Mouse (Mus musculus) heart, adult 2 months (tissue): ENCODE data around the gene Gm17364. TPM values are rescaled to one million over a fixed set of nuclear protein-coding genes. Genes with fewer than 3 reads are reported as not detected.
A peak's percentile ranks its signal among the peaks of the same experiment; 100 is the strongest.

Experiments used
- DNase-seq, 2 experiments: peaks; one replicate each; pipeline ENCODE4 v3.0.0; 2021
- H3K27ac ChIP-seq: fragments of 200-600 bp; 2 replicates; pipeline ENCODE4 v1.8.1; 2022
- H3K27me3 ChIP-seq: fragments of 200-500 bp; 2 replicates; pipeline ENCODE4 v1.6.1; 2012; ENCODE audit warnings: mild to moderate bottlenecking, low read length, inconsistent platforms, mixed read lengths; ENCODE audit not compliant: control insufficient read depth, insufficient read depth
- H3K36me3 ChIP-seq: fragments of 200-500 bp; 2 replicates; pipeline ENCODE4 v1.6.1; 2012; ENCODE audit warnings: low read length, inconsistent platforms; ENCODE audit not compliant: control insufficient read depth, insufficient read depth
- H3K4me1 ChIP-seq: fragments of 200-500 bp; 2 replicates; pipeline ENCODE4 v1.6.1; 2011; ENCODE audit warnings: low read length; ENCODE audit not compliant: control insufficient read depth, insufficient read depth
- H3K4me3 ChIP-seq: fragments of 200-600 bp; 2 replicates; pipeline ENCODE4 v1.8.1; 2022
- H3K79me2 ChIP-seq: fragments of 200-500 bp; replicated peaks from 2 replicates; pipeline ENCODE4 v1.6.1; 2012; ENCODE audit warnings: mild to moderate bottlenecking, inconsistent platforms, low read length, moderate library complexity, mixed read lengths; ENCODE audit not compliant: control insufficient read depth, insufficient read depth
- H3K9ac ChIP-seq: fragments of 200-500 bp; 2 replicates; pipeline ENCODE4 v1.6.1; 2012; ENCODE audit warnings: low read depth, mild to moderate bottlenecking, control low read depth, inconsistent platforms, low read length, mixed read lengths
- CTCF ChIP-seq: fragments of 200-600 bp; IDR thresholded peaks from 2 replicates; pipeline ENCODE4 v1.8.1; 2022; ENCODE audit warnings: antibody characterized with exemption, mild to moderate bottlenecking, moderate library complexity
- EP300 ChIP-seq: fragments of 200-500 bp; IDR thresholded peaks from 2 replicates; pipeline ENCODE4 v1.6.1; 2011; ENCODE audit warnings: low read depth, low read length, control low read depth; ENCODE audit not compliant: insufficient read depth
- POLR2A ChIP-seq: fragments of 200-500 bp; IDR thresholded peaks from 2 replicates; pipeline ENCODE4 v1.6.1; 2011; ENCODE audit warnings: mild to moderate bottlenecking, low read depth, low read length, control low read depth; ENCODE audit not compliant: insufficient read depth
- WGBS: fragments of 180-500 bp; shearing (Covaris S2); methylation state at CpG from one replicate; pipeline ENCODE4 v1.1.7; 2018; 5-methylcytosine and 5-hydroxymethylcytosine counted together
- intact Hi-C: fragments of 180-260 bp; cut with DNase I; formaldehyde crosslinking; loops from one replicate; pipeline ENCODE4 v1.15.1; 2025
- polyA plus RNA-seq: library from polyadenylated mRNA; depleted of rRNA; stranded (reverse); fragments of >200 nt; gene quantifications from 2 replicates; pipeline ENCODE4 v1.2.3, GENCODE M21; 2012
- total RNA-seq, 2 experiments: library from RNA; stranded (reverse); gene quantifications; 2 replicates each; pipeline ENCODE4 v1.2.3; 2021

Gene Gm17364
- total and polyA plus RNA-seq, 3 experiments = not detected

GRCm38 (mm10) chr13:41238805-41239130 is 35.0 kb downstream of the Gm17364 start:
- no peaks in the 10 kb centered on the region for H3K79me2 ChIP-seq
- no peaks in the 10 kb centered on the region for H3K27me3 ChIP-seq
- no peak overlapping the region for H3K9ac ChIP-seq
- H3K4me3 ChIP-seq = no peak overlapping the region
- H3K4me1 ChIP-seq = no peaks in the 10 kb centered on the region
- WGBS = 3% methylated on average over 5 of the region's 5 CpGs
- no peak for TF ChIP-seq POLR2A
- TF ChIP-seq EP300 = no peak
- TF ChIP-seq CTCF = peak; percentile 85
- H3K36me3 ChIP-seq = no peaks in the 10 kb centered on the region
- DNase-seq = no peak
- intact Hi-C loops = loop anchor here (1.0 to 5.0 kb wide), 5 partner anchors 92 to 454 kb away; no protein-coding TSS in a partner anchor
- H3K27ac ChIP-seq = no peak overlapping the region

DNA sequence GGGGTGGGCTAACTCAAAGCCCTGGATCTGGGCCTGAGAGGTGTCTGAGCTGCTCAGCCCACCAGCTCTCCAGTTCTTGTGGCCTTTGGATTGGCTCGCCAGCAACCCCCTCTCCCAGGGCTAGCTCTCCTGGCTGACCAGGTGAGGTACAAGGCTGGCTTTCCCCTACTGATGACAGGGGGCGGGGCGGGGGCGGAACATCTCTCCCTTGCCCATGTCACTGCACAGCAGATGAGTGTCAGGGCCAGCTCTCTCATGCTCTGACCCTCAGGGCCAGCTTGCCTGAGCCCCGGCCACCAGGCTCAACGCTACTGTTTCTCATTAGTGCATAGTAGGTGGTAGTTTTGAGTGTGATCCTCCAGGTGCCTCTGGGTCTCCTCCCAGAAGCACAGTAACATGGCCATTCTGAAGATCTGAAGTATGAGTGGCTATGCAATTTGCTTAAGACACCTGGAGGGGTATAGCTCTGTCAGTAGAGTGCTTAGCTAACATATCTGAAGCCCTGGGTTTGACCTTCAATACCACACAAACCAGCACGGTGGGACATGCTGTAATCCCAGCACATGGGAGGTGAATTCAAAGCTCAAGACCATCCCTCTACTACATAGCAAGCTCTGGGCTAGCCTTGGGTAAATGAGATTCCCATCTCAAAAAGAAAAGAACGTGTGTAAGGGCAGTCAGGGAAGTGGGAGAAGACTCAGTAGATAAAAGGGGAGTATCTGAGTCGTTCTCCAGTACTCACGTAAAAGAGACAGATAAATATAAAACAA is 35.6 kb downstream of the Gm17364 start:
- WGBS = 66% methylated on average over 10 of the region's 10 CpGs
- no peaks in the 10 kb centered on the region for H3K79me2 ChIP-seq
- H3K36me3 ChIP-seq = no peaks in the 10 kb centered on the region
- TF ChIP-seq EP300 (no peak), POLR2A (no peak), CTCF (no peak)
- no peaks in the 10 kb centered on the region for H3K27me3 ChIP-seq
- intact Hi-C loops = loop anchor here (1.0 to 5.0 kb wide), 4 partner anchors 92 to 396 kb away; no protein-coding TSS in a partner anchor
- no peak for DNase-seq
- H3K27ac ChIP-seq = no peak overlapping the region
- no peak overlapping the region for H3K9ac ChIP-seq
- H3K4me3 ChIP-seq = no peak overlapping the region
- no peaks in the 10 kb centered on the region for H3K4me1 ChIP-seq

GRCm38 (mm10) chr13:41235845-41236741 is 37.7 kb downstream of the Gm17364 start:
- H3K36me3 ChIP-seq = no peaks in the 10 kb centered on the region
- no peak overlapping the region for H3K9ac ChIP-seq
- H3K27ac ChIP-seq = no peak overlapping the region
- DNase-seq = no peak
- 61% methylated on average over 13 of the region's 13 CpGs for WGBS
- intact Hi-C loops = loop anchor here (5.0 kb wide), 1 partner anchor 394 kb away; no protein-coding TSS in a partner anchor
- H3K4me1 ChIP-seq = no peaks in the 10 kb centered on the region
- H3K27me3 ChIP-seq = no peaks in the 10 kb centered on the region
- H3K79me2 ChIP-seq = no peaks in the 10 kb centered on the region
- H3K4me3 ChIP-seq = no peak overlapping the region
- TF ChIP-seq POLR2A (no peak), CTCF (no peak), EP300 (no peak)

GRCm38 (mm10) chr13:41235181-41235580 is 38.6 kb downstream of the Gm17364 start:
- H3K27me3 ChIP-seq = no peaks in the 10 kb centered on the region
- intact Hi-C loops = loop anchor here (5.0 kb wide), 1 partner anchor 393 kb away; no protein-coding TSS in a partner anchor
- H3K36me3 ChIP-seq = no peaks in the 10 kb centered on the region
- no peak overlapping the region for H3K4me3 ChIP-seq
- 86% methylated on average over 6 of the region's 6 CpGs for WGBS
- TF ChIP-seq CTCF = no peak
- no peak for TF ChIP-seq POLR2A
- TF ChIP-seq EP300 = no peak
- no peaks in the 10 kb centered on the region for H3K79me2 ChIP-seq
- DNase-seq = no peak
- no peak overlapping the region for H3K27ac ChIP-seq
- no peak overlapping the region for H3K9ac ChIP-seq
- no peaks in the 10 kb centered on the region for H3K4me1 ChIP-seq

DNA sequence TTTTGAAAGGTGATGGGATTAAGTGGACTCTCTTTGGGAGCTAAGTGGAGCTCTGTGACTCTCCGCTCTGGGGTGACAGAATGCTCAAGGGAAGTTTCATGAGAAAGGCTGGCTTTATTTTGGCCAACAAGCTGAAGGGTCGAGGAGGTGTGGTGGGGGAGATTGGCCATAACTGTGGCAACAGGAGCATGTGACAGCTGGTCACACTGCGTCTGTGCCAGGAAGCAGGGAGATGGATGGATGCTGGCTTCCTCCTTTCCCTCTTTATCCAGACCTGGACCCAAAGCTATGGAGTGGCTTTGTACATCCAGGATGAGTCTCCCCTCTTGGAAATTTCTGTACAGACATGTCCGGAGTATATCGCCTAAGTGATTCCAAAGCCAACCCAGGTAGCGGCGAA is 40.5 kb downstream of the Gm17364 start:
- no peaks in the 10 kb centered on the region for H3K36me3 ChIP-seq
- TF ChIP-seq CTCF (no peak), POLR2A (no peak), EP300 (no peak)
- no peaks in the 10 kb centered on the region for H3K4me1 ChIP-seq
- H3K27me3 ChIP-seq = no peaks in the 10 kb centered on the region
- H3K4me3 ChIP-seq = no peak overlapping the region
- H3K79me2 ChIP-seq = no peaks in the 10 kb centered on the region
- 79% methylated on average over 7 of the region's 7 CpGs for WGBS
- intact Hi-C loops = no loop called here
- H3K9ac ChIP-seq = no peak overlapping the region
- DNase-seq = no peak
- no peak overlapping the region for H3K27ac ChIP-seq
